Mouse (Mus musculus) thymus, postnatal 25 days (tissue): ENCODE results near the gene Sucnr1.

Experiments
- DNase-seq: peaks from one replicate; pipeline ENCODE4 v3.0.0; 2022

The Sucnr1 gene

GRCm38 (mm10) chr3:60111889-60112646 is 30.4 kb downstream of the Sucnr1 start:
- no peak for DNase-seq

GRCm38 (mm10) chr3:60114571-60114970 is 32.9 kb downstream of the Sucnr1 start:
- no peak for DNase-seq

GRCm38 (mm10) chr3:60121449-60121848 is 39.8 kb downstream of the Sucnr1 start:
- DNase-seq: no peak

GRCm38 (mm10) chr3:60123859-60124794 is 42.5 kb downstream of the Sucnr1 start:
- no peak for DNase-seq

- DNase-seq: no peak
Observed at GRCm38 (mm10) chr3:60126564-60126963, 44.9 kb downstream of the Sucnr1 start.

- no peak for DNase-seq
Observed at GRCm38 (mm10) chr3:60128282-60128681, 46.6 kb downstream of the Sucnr1 start.

GRCm38 (mm10) chr3:60135801-60136200 is 54.1 kb downstream of the Sucnr1 start:
- no peak for DNase-seq
